ENCODE assay signal across 14 mouse cellular contexts in genomic region chr4:132387617-132388016, GRCm38 (mm10). TPM values are rescaled to one million over a fixed set of nuclear protein-coding genes. Genes with fewer than 3 reads are reported as not detected.
DNase-seq lines count a peak whose midpoint lies in the region; ATAC-seq lines count a peak whose summit lies in the region.
"Had no signal": no experiment of that assay in that cellular context is flagged by ENCODE, and none has a peak within 500 bp of the region (broad histone marks: within the 10 kb centered on the region; RNA-seq: fewer than 3 reads in every experiment).

No protein-coding gene starts in this region.

- ATAC-seq in kidney, embryonic 14.5 days (ENCODE audit: low FRiP score, low TSS enrichment) = no peak
- ATAC-seq: hindbrain, embryonic 16.5 days had no signal

- H3K27ac ChIP-seq in heart, embryonic 10.5 days = no peak overlapping the region
- H3K27ac ChIP-seq in kidney, embryonic 14.5 days (ENCODE audit: low read depth, low read length) = peak overlapping the region; percentile 42; the same call in 1 of the 2 replicates
- H3K27ac ChIP-seq: limb, embryonic 12.5 days; neural tube, embryonic 13.5 days had no signal

- H3K9me3 ChIP-seq in heart, embryonic 10.5 days = no peaks in the 10 kb centered on the region
- no peaks in the 10 kb centered on the region for H3K9me3 ChIP-seq in kidney, embryonic 14.5 days (ENCODE audit: control insufficient read depth, low read length)
- H3K9me3 ChIP-seq: limb, embryonic 12.5 days; neural tube, embryonic 13.5 days had no signal

- DNase-seq in heart, adult 11 months = peak; percentile 98
- DNase-seq in heart, embryonic 10.5 days (ENCODE audit: low spot score) = no peak
- DNase-seq in thymus, postnatal 14 days = peak; percentile 17
- DNase-seq in thymus, postnatal 0 days (ENCODE audit: low spot score) = no peak
- no peak for DNase-seq in spleen, postnatal 4 days (ENCODE audit: low spot score in 2 of 2)
- no peak for DNase-seq in ovary, postnatal 14 days (ENCODE audit: low spot score)
- no peak for DNase-seq in left cerebral cortex, postnatal 36 days (ENCODE audit: low spot score in 2 of 2)
- DNase-seq: right cerebral cortex, postnatal 4 days; thymus, adult 18-20 months had no signal

- 82% methylated on average over 5 of the region's 5 CpGs for WGBS in heart, embryonic 10.5 days
- 75% methylated on average over 5 of the region's 5 CpGs for WGBS in kidney, embryonic 14.5 days

- H3K4me1 ChIP-seq in heart, embryonic 10.5 days = peaks cover 13% of the 10 kb centered on the region; the same call in 1 of the 2 replicates
- no peaks in the 10 kb centered on the region for H3K4me1 ChIP-seq in kidney, embryonic 14.5 days (ENCODE audit: control insufficient read depth, insufficient read depth, low read length)
- H3K4me1 ChIP-seq: limb, embryonic 12.5 days had no signal

- peaks cover 30% of the 10 kb centered on the region for H3K36me3 ChIP-seq in heart, embryonic 10.5 days
- H3K36me3 ChIP-seq in kidney, embryonic 14.5 days (ENCODE audit: control insufficient read depth, insufficient read depth, low read length) = peaks cover 16% of the 10 kb centered on the region; the same call in 1 of the 2 replicates
- H3K36me3 ChIP-seq: neural tube, embryonic 13.5 days had no signal

- H3K4me2 ChIP-seq in kidney, embryonic 14.5 days (replicated peaks; ENCODE audit: low read depth, low read length) = no peak overlapping the region
- H3K4me2 ChIP-seq: limb, embryonic 12.5 days; neural tube, embryonic 13.5 days had no signal

- no peak overlapping the region for H3K4me3 ChIP-seq in heart, embryonic 10.5 days
- no peak overlapping the region for H3K4me3 ChIP-seq in kidney, embryonic 14.5 days (ENCODE audit: low read length)
- H3K4me3 ChIP-seq: erythroblast, embryonic 14.5 days; limb, embryonic 12.5 days; neural tube, embryonic 13.5 days had no signal

- H3K27me3 ChIP-seq in heart, embryonic 10.5 days (ENCODE audit: insufficient read depth, poor library complexity, severe bottlenecking) = no peaks in the 10 kb centered on the region
- H3K27me3 ChIP-seq in kidney, embryonic 14.5 days (ENCODE audit: control insufficient read depth, insufficient read depth, low read length) = no peaks in the 10 kb centered on the region
- H3K27me3 ChIP-seq: limb, embryonic 12.5 days; neural tube, embryonic 13.5 days had no signal

- intact Hi-C loops in left cerebral cortex, postnatal 36 days (cut with DNase I) = no loop called here

- H3K9ac ChIP-seq in kidney, embryonic 14.5 days (ENCODE audit: low read depth, low read length) = no peak overlapping the region
- H3K9ac ChIP-seq: limb, embryonic 12.5 days; neural tube, embryonic 13.5 days had no signal

RNA-seq across cellular contexts. Expression of gene Rcc1, which starts 34.2 kb away (rescaled TPM):
- 61.4 and 93.4 TPM in 2 replicates for polyA plus RNA-seq in heart, embryonic 10.5 days (2016; fragmentation: Nextera tagmentation; extraction: Ambion mirVana)
- 97.8 and 99.5 TPM in 2 replicates for polyA plus RNA-seq in thymus, postnatal 0 days (2015; fragmentation: Nextera tagmentation; extraction: Ambion mirVana)
- 63.6 and 66.2 TPM in 2 replicates for polyA plus RNA-seq in kidney, embryonic 14.5 days (2014; fragmentation: Nextera tagmentation; extraction: Ambion mirVana)
- total RNA-seq in left cerebral cortex, postnatal 36 days (2021) = 10 to 100 TPM in 1 of 2 experiments, 1 to 10 TPM in 1; 9.7 to 12.3 TPM

RNA-seq across cellular contexts. Expression of gene Phactr4, which starts 34.7 kb away (rescaled TPM):
- 19.2 and 22.3 TPM in 2 replicates for polyA plus RNA-seq in heart, embryonic 10.5 days (2016; fragmentation: Nextera tagmentation; extraction: Ambion mirVana)
- 7.0 and 7.8 TPM in 2 replicates for polyA plus RNA-seq in thymus, postnatal 0 days (2015; fragmentation: Nextera tagmentation; extraction: Ambion mirVana)
- 22.3 and 31.8 TPM in 2 replicates for polyA plus RNA-seq in kidney, embryonic 14.5 days (2014; fragmentation: Nextera tagmentation; extraction: Ambion mirVana)
- 10 to 100 TPM; 12.7 to 13.4 TPM for total RNA-seq in left cerebral cortex, postnatal 36 days (2021)

RNA-seq across cellular contexts. Expression of gene Trnau1ap, which starts 58.3 kb away (rescaled TPM):
- 82.0 and 92.0 TPM in 2 replicates for polyA plus RNA-seq in heart, embryonic 10.5 days (2016; fragmentation: Nextera tagmentation; extraction: Ambion mirVana)
- polyA plus RNA-seq in thymus, postnatal 0 days (2015; fragmentation: Nextera tagmentation; extraction: Ambion mirVana) = 53.2 and 55.1 TPM in 2 replicates
- 79.5 and 86.2 TPM in 2 replicates for polyA plus RNA-seq in kidney, embryonic 14.5 days (2014; fragmentation: Nextera tagmentation; extraction: Ambion mirVana)
- total RNA-seq in left cerebral cortex, postnatal 36 days (2021) = 10 to 100 TPM; 21.5 to 24.8 TPM

Comparison
In these comparisons a context has a peak if more than half of its experiments do, and no peak if none do; other contexts are left out.
1. DNase-seq: peak in heart, adult 11 months (single experiment) and thymus, postnatal 14 days (single experiment); none in heart, embryonic 10.5 days (single experiment), thymus, postnatal 0 days (single experiment), spleen, postnatal 4 days (0 of 2), ovary, postnatal 14 days (single experiment) and left cerebral cortex, postnatal 36 days (0 of 2).